Comparison of ENCODE assay signal across 8 mouse cellular contexts in genomic region chr9:43238631-43239545, GRCm38 (mm10). TPM values are rescaled to one million over a fixed set of nuclear protein-coding genes. Genes with fewer than 3 reads are reported as not detected.
DNase-seq lines count a peak whose midpoint lies in the region; ATAC-seq and TF ChIP-seq lines count a peak whose summit lies in the region.

No protein-coding gene starts in this region.

- H3K9ac ChIP-seq in heart, embryonic 13.5 days: peak overlapping the region; percentile 93
- H3K9ac ChIP-seq in hindbrain, embryonic 12.5 days: peak overlapping the region; percentile 69
- H3K9ac ChIP-seq in liver, embryonic 16.5 days (ENCODE audit: low read depth, low read length): peak overlapping the region; percentile 86
- H3K9ac ChIP-seq in stomach, embryonic 16.5 days (ENCODE audit: low read length): peak overlapping the region; percentile 90

- H3K4me2 ChIP-seq in heart, embryonic 13.5 days: peak overlapping the region; percentile 75
- peak overlapping the region; percentile 74 for H3K4me2 ChIP-seq in hindbrain, embryonic 12.5 days (replicated peaks)
- H3K4me2 ChIP-seq in liver, embryonic 16.5 days (ENCODE audit: low read depth, low read length): peak overlapping the region; percentile 90
- peak overlapping the region; percentile 63 for H3K4me2 ChIP-seq in stomach, embryonic 16.5 days (ENCODE audit: low read depth, low read length)

- peak overlapping the region; percentile 92 for H3K4me3 ChIP-seq in heart, embryonic 13.5 days
- H3K4me3 ChIP-seq in bone marrow macrophage, adult 2 months (ENCODE audit: insufficient read depth, low read length): peak overlapping the region; percentile 57
- peak overlapping the region; percentile 67 for H3K4me3 ChIP-seq in hindbrain, embryonic 12.5 days
- H3K4me3 ChIP-seq in liver, embryonic 16.5 days (ENCODE audit: low read depth, low read length): peak overlapping the region; percentile 86
- peak overlapping the region; percentile 79 for H3K4me3 ChIP-seq in stomach, embryonic 16.5 days (replicated peaks; ENCODE audit: low read length)

- no peaks in the 10 kb centered on the region for H3K27me3 ChIP-seq in heart, embryonic 13.5 days (replicated peaks)
- peaks cover 34% of the 10 kb centered on the region for H3K27me3 ChIP-seq in hindbrain, embryonic 12.5 days
- no peaks in the 10 kb centered on the region for H3K27me3 ChIP-seq in liver, embryonic 16.5 days (ENCODE audit: control insufficient read depth, insufficient read depth, low read depth, low read length)
- no peaks in the 10 kb centered on the region for H3K27me3 ChIP-seq in stomach, embryonic 16.5 days (ENCODE audit: control insufficient read depth, insufficient read depth, low read length)

- peak overlapping the region; percentile 89 for H3K27ac ChIP-seq in heart, embryonic 13.5 days (replicated peaks)
- no peak overlapping the region for H3K27ac ChIP-seq in bone marrow macrophage, adult 2 months (ENCODE audit: insufficient read depth, low read depth, low read length)
- peak overlapping the region; percentile 76 for H3K27ac ChIP-seq in hindbrain, embryonic 12.5 days
- peak overlapping the region; percentile 92 for H3K27ac ChIP-seq in liver, embryonic 16.5 days (ENCODE audit: low read length)
- H3K27ac ChIP-seq in stomach, embryonic 16.5 days (ENCODE audit: low read length): peak overlapping the region; percentile 90

- DNase-seq in heart, adult 8-10 months (ENCODE audit: low spot score): no peak
- no peak for DNase-seq in cerebellum, adult 9-11 months
- no peak for DNase-seq in ovary, postnatal 10 days (ENCODE audit: low spot score)

- TF ChIP-seq CTCF in bone marrow macrophage, adult 2 months (IDR thresholded peaks at IDR 0.05; ENCODE audit: low read depth, low read length): no peak

- WGBS in heart, embryonic 13.5 days: 1% methylated on average over 51 of the region's 51 CpGs
- WGBS in hindbrain, embryonic 12.5 days: 1% methylated on average over 51 of the region's 51 CpGs
- under 1% methylated on average over 49 of the region's 51 CpGs for WGBS in liver, embryonic 16.5 days (ENCODE audit: insufficient replicate concordance)
- whole genome bisulfite sequencing in stomach, embryonic 16.5 days: 1% methylated on average over 51 of the region's 51 CpGs

- peaks cover 4% of the 10 kb centered on the region; the same call in 1 of the 2 replicates for H3K36me3 ChIP-seq in heart, embryonic 13.5 days
- no peaks in the 10 kb centered on the region for H3K36me3 ChIP-seq in hindbrain, embryonic 12.5 days
- H3K36me3 ChIP-seq in liver, embryonic 16.5 days (ENCODE audit: control insufficient read depth, insufficient read depth): no peaks in the 10 kb centered on the region; the same call in 1 of the 2 replicates
- no peaks in the 10 kb centered on the region for H3K36me3 ChIP-seq in stomach, embryonic 16.5 days (ENCODE audit: control insufficient read depth, insufficient read depth, low read length)

- TF ChIP-seq POLR2A in bone marrow macrophage, adult 2 months (IDR thresholded peaks at IDR 0.05; ENCODE audit: borderline replicate concordance, low read depth, low read length): no peak

- peaks cover 58% of the 10 kb centered on the region for H3K4me1 ChIP-seq in heart, embryonic 13.5 days
- peaks cover 5% of the 10 kb centered on the region; the same call in 1 of the 2 replicates for H3K4me1 ChIP-seq in bone marrow macrophage, adult 2 months (ENCODE audit: control insufficient read depth, insufficient read depth, low read length)
- H3K4me1 ChIP-seq in hindbrain, embryonic 12.5 days: peaks cover 21% of the 10 kb centered on the region
- peaks cover 86% of the 10 kb centered on the region for H3K4me1 ChIP-seq in liver, embryonic 16.5 days (ENCODE audit: control insufficient read depth, low read depth, low read length)
- H3K4me1 ChIP-seq in stomach, embryonic 16.5 days (ENCODE audit: control insufficient read depth, insufficient read depth, low read length): peaks cover 42% of the 10 kb centered on the region

- no peak for ATAC-seq in heart, embryonic 13.5 days (ENCODE audit: extremely low read depth, insufficient number of reproducible peaks, low FRiP score, low TSS enrichment)
- ATAC-seq in hindbrain, embryonic 12.5 days (ENCODE audit: low FRiP score): no peak
- ATAC-seq in liver, embryonic 16.5 days (ENCODE audit: low read depth): no peak
- ATAC-seq in stomach, embryonic 16.5 days (ENCODE audit: insufficient read depth, low FRiP score): peak; percentile 27; the same call in 1 of the 2 replicates

- no peaks in the 10 kb centered on the region for H3K9me3 ChIP-seq in heart, embryonic 13.5 days
- no peaks in the 10 kb centered on the region for H3K9me3 ChIP-seq in hindbrain, embryonic 12.5 days (replicated peaks)
- H3K9me3 ChIP-seq in liver, embryonic 16.5 days (replicated peaks; ENCODE audit: control insufficient read depth, low read length): no peaks in the 10 kb centered on the region
- no peaks in the 10 kb centered on the region for H3K9me3 ChIP-seq in stomach, embryonic 16.5 days (replicated peaks; ENCODE audit: control insufficient read depth, low read length)

RNA-seq across cellular contexts. Expression of gene Oaf, which starts 0.8 kb away (rescaled TPM):
- 28.0 and 29.7 TPM in 2 replicates for polyA plus RNA-seq in heart, embryonic 13.5 days (2015; fragmentation: Nextera tagmentation; extraction: Ambion mirVana)
- 10 to 100 TPM in 1 of 4 experiments, 1 to 10 TPM in 3; 8.9 to 10.2 (median 9.0) TPM for total RNA-seq in heart, adult 8-10 months (2022)
- 0.40 and 1.3 TPM in 2 replicates for polyA plus RNA-seq in bone marrow macrophage, adult 2 months (2012; ENCODE audit: insufficient read depth, insufficient read length, missing spikeins)
- 44.6 and 46.7 TPM in 2 replicates for polyA plus RNA-seq in hindbrain, embryonic 12.5 days (2016; fragmentation: Nextera tagmentation; extraction: Ambion mirVana)
- polyA plus RNA-seq in liver, embryonic 16.5 days (2015; fragmentation: Nextera tagmentation; extraction: Ambion mirVana): 24.4 and 29.0 TPM in 2 replicates
- 31.4 and 36.2 TPM in 2 replicates for polyA plus RNA-seq in stomach, embryonic 16.5 days (2015; fragmentation: Nextera tagmentation; extraction: Ambion mirVana)

RNA-seq across cellular contexts. Expression of gene Pou2f3, which starts 28.7 kb away (rescaled TPM):
- not detected in 2 replicates for polyA plus RNA-seq in heart, embryonic 13.5 days (2015; fragmentation: Nextera tagmentation; extraction: Ambion mirVana)
- total RNA-seq in heart, adult 8-10 months (2022): not detected
- not detected in 2 replicates for polyA plus RNA-seq in bone marrow macrophage, adult 2 months (2012; ENCODE audit: insufficient read depth, insufficient read length, missing spikeins)
- polyA plus RNA-seq in hindbrain, embryonic 12.5 days (2016; fragmentation: Nextera tagmentation; extraction: Ambion mirVana): not detected in 2 replicates
- polyA plus RNA-seq in liver, embryonic 16.5 days (2015; fragmentation: Nextera tagmentation; extraction: Ambion mirVana): 0.07 TPM in 1 of 2 replicates, not detected in the other
- 0.97 and 0.98 TPM in 2 replicates for polyA plus RNA-seq in stomach, embryonic 16.5 days (2015; fragmentation: Nextera tagmentation; extraction: Ambion mirVana)

Comparison
In these comparisons a context has a peak if more than half of its experiments do, and no peak if none do; other contexts are left out.
1. RNA of gene Oaf, which starts 0.8 kb away (polyA plus RNA-seq): 44.6 to 46.7 TPM in hindbrain, embryonic 12.5 days, 31.4 to 36.2 TPM in stomach, embryonic 16.5 days, 24.4 to 29.0 TPM in liver, embryonic 16.5 days and 28.0 to 29.7 TPM in heart, embryonic 13.5 days; 0.40 to 1.3 TPM in bone marrow macrophage, adult 2 months; every median in the first group is over 10 times any median in the second.
2. Peak in every context shown above with its lines, with median percentiles within 50 percentile points of each other: H3K4me2 ChIP-seq, H3K4me3 ChIP-seq and H3K9ac ChIP-seq.